Mouse (Mus musculus): ENCODE results near the gene Pamr1. TPM values are rescaled to one million over a fixed set of nuclear protein-coding genes. Genes with fewer than 3 reads are reported as not detected.

Pamr1 gene
- polyA plus RNA-seq (2017; shearing (Covaris generic)): not detected

GRCm38 (mm10) chr2:102549611-102550266 is at the start of gene Pamr1:
Gene Pamr1 (plus strand): TSS chr2:102550012.
- ATAC-seq: no peak

GRCm38 (mm10) chr2:102507633-102508032 is 42.2 kb upstream of the Pamr1 start:
- no peak for ATAC-seq

GRCm38 (mm10) chr2:102508154-102508553 is 41.7 kb upstream of the Pamr1 start:
- no peak for ATAC-seq

- no peak for ATAC-seq
These were observed 29.9 kb upstream of the Pamr1 start for GRCm38 (mm10) chr2:102519956-102520355.

- ATAC-seq: no peak
These were observed 22.2 kb upstream of the Pamr1 start for GRCm38 (mm10) chr2:102527563-102527962.

- no peak for ATAC-seq
These were observed 16.4 kb upstream of the Pamr1 start for GRCm38 (mm10) chr2:102533437-102533836.

- no peak for ATAC-seq
These were observed 13.0 kb upstream of the Pamr1 start for GRCm38 (mm10) chr2:102536766-102537165.

GRCm38 (mm10) chr2:102540438-102541230 is 9.2 kb upstream of the Pamr1 start:
- ATAC-seq: no peak

- ATAC-seq: no peak
These were observed 8.2 kb upstream of the Pamr1 start for GRCm38 (mm10) chr2:102541404-102542125.

- no peak for ATAC-seq
These were observed 5.7 kb upstream of the Pamr1 start for GRCm38 (mm10) chr2:102543961-102544719.

GRCm38 (mm10) chr2:102550910-102551582 is 1.2 kb downstream of the Pamr1 start:
- ATAC-seq: no peak

GRCm38 (mm10) chr2:102551594-102551993 is 1.8 kb downstream of the Pamr1 start:
- ATAC-seq: no peak

GRCm38 (mm10) chr2:102552095-102552537 is 2.3 kb downstream of the Pamr1 start:
- no peak for ATAC-seq

- no peak for ATAC-seq
These were observed 7.3 kb downstream of the Pamr1 start for GRCm38 (mm10) chr2:102557085-102557484.

GRCm38 (mm10) chr2:102558965-102559364 is 9.2 kb downstream of the Pamr1 start:
- no peak for ATAC-seq

GRCm38 (mm10) chr2:102563848-102564247 is 14.0 kb downstream of the Pamr1 start:
- ATAC-seq: no peak

GRCm38 (mm10) chr2:102579248-102579647 is 29.4 kb downstream of the Pamr1 start:
- ATAC-seq: no peak

GRCm38 (mm10) chr2:102589977-102590376 is 40.2 kb downstream of the Pamr1 start:
- no peak for ATAC-seq

- no peak for ATAC-seq
These were observed 44.7 kb downstream of the Pamr1 start for GRCm38 (mm10) chr2:102594535-102594934.

GRCm38 (mm10) chr2:102595395-102596130 is 45.8 kb downstream of the Pamr1 start:
- ATAC-seq: no peak
